Mouse (Mus musculus) gastrocnemius, postnatal 4 days (tissue): ENCODE results near the gene Adam1a. TPM values are rescaled to one million over a fixed set of nuclear protein-coding genes. Genes with fewer than 3 reads are reported as not detected.
"Not testable (repeated sequence)": the region's sequence is repeated elsewhere in the genome, so short reads cannot be mapped to it uniquely, and the experiment has no call there.

Source experiments
- DNase-seq, 2 experiments: peaks; one replicate each; pipeline ENCODE4 v3.0.0; 2021 to 2022; ENCODE audit warnings: low spot score in 2 of 2, mixed read lengths in 2 of 2
- total RNA-seq, 2 experiments: library from RNA; stranded (reverse); gene quantifications; 2 replicates each; pipeline ENCODE4 v1.2.3; 2021

Gene Adam1a
- total RNA-seq, 2 experiments from 2014 or later, result 4.3 to 5.7 TPM

DNA sequence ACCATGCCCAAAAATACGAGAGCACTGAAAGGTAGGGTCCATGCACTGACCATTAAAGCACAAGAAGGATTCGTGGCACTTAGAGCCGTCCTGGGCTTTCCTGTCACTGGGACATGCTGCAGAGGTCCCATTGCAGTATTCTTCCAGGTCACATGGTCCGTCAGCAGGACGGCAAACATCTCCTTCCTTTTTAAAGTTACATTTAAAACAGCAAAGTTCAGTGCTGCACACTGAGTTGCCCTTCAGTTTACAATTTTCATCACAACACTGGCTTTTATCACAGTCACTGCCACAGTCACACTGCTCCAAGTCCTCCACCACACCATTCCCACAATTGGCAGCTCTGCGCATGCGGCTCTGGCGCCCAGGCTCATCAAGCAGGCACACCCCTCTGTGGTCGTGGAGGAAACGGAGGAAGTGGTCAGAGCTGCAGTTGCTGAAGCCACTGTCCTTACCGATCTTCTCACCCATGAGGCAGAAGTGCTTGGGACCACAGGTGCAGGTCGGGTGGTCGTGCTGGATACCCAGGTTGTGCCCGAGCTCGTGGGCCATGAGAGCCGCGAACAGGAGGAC is 43.8 kb downstream of the Adam1a start:
- DNase-seq, result not testable (repeated sequence)

DNA sequence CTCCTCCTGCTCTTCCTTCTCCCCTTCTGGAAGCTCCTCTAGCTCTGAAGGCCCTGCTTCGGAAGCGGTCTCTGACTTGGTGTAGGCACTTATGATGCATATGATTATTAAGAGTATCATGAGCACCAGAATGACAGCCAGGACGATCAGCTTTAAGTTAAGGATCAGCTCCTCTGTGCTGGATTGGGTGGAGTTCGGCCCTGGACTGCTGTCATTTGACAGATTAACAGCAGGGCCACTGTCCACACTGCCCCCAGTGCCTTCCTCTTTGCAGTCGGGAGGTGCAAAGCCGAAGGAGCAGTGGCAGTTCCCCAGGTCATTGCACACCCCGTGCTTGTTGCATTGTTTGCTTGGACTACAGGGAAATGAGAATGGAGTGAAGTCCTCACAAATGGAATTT is 44.6 kb downstream of the Adam1a start:
- DNase-seq, result no peak

DNA sequence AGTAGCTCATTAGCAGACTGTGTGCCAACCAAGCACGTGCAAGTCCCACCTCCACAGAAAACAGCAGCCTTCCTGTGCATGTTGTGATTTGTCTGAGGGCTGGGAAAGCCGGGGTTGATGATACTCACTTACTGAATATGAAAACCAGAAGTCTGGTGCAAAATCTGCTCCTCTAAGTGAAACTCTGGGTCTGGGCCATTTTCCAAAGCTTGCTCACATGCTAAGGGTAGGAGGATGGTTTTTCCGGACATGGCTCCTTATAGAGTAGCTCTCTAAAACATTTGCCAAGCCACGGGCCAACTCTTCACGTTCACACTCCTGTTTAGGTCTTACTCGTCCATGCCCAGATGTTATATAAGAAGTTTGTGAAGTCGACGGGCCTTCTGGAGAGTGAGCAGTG is 52.0 kb downstream of the Adam1a start:
- DNase-seq, result peak in 1 of 2 experiments; percentile 21

DNA sequence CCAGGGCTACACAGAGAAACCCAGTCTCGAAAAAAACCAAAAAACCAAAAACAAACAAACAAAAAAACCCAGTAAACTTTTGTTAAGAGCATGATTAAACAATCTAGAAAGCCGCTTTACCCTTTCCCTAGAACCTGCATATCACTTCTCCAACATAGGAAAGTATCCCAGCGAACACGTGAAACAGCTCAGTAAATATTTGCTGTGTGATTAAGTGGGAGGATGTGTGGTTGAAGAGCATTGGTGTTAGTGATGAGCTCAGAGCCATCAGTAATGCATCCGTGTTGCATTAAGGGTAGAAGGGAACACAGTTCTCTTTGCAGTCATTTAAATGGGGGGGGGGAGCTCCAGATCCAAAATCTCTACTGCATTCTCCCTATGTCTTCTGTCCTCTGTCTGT is 60.5 kb downstream of the Adam1a start:
- DNase-seq, result no peak

DNA sequence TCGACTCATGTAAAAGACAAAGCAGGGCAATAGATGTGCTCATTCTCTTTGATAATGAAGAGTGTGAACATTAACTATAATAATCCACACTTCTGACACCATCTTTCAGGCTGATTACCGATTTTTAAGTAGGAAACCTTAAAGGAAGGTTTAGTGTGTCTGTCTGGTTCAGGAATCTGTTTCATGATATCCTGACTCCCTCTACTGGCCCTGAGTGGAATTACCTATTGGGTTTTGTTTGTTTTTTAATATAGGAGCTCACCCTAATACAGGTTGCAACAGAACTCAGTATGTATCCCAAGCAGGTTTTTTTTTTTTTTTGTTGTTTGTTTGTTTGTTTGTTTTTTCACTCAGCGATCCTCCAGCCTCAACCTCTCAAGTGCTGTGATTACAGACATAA is 67.6 kb downstream of the Adam1a start:
- DNase-seq, result no peak

DNA sequence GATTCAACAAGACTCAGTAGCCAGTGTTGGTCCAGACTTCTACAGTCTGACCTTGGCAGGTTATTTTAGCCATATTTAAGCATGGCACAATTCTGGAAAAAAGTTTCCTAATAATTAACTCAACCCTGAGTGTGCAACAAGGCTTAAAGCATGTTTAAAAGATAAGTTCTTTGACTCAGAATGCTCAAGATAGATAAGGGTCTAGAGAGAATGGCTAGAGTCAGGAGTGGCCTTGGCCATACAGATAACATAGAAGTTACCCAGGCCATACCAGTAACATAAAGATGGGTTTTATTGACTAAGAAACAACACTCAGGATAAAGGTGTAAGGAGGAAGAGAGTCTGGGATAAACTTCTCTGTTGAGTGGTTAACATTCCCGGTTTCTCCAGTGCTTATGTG is 69.2 kb downstream of the Adam1a start:
- DNase-seq, result no peak

DNA sequence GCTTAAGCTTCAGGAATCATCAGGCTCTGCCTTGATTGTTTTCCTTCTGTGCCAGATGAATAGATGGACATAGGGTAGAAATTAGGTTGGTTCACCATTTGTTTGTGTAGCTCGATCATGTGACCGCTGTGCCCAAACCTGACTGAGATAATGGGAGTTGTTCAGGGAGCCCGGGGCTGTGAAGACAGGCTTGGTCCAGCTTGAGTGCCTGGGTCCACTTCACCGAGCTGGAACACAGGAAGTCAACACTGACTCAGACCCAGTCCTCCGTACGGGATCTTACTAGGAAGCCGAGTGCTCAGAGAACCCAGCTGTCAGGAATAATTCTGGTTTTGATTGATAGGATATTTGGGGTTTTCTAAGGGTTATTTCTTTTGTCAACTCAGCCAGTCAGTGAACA is 70.7 kb downstream of the Adam1a start:
- no peak for DNase-seq

DNA sequence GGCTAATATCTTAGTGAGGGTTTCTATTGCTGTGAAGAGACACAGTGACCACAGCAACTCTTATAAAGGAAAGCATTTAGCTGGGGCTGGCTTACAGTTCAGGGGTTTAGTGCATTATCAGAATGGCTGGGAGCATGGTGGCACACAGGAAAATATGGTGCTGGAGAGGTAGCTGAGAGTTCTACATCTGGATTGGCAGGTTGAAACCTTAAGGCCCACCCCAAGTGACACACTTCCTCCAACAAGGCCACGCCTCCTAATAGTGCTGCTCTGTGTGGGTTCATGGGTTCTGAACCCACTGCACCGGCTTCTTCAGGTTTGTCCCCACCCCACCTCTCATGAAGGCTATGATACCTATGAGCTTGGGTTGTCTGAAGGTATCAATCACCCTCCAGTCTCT is 72.9 kb downstream of the Adam1a start:
- no peak for DNase-seq

DNA sequence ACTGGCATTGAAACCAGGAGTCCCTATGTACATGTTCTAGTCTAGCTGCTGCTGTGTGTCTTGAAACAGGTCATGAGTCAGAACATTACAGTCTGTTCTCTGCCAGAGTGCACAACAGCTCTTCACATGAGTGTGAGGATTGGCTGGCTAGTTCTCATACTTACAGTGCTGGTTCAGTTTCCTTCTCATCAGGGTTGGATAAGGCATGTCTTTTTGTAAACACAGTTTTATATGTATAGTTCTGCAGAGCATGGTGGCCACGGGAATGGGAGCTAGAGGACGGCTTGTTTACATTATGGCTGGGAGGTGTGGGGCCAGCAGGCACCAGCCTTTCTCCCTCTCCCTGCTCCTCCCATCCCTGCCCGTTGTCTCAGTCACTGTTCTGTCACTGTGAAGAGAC is 75.7 kb downstream of the Adam1a start:
- no peak for DNase-seq

Other genes with a start within 250 kb of the Adam1a start
- gene Trafd1, start 159.8 kb downstream of the Adam1a start, total RNA-seq, result 10 to 100 TPM; 74.7 to 87.6 TPM
- gene Naa25, start 147.5 kb downstream of the Adam1a start, total RNA-seq, result 10 to 100 TPM; 22.3 to 23.8 TPM
- 10 to 100 TPM in 1 of 2 experiments, 1 to 10 TPM in 1; 9.2 to 12.7 TPM for gene Tmem116, start 93.6 kb downstream of the Adam1a start, total RNA-seq
- gene Erp29, start 93.0 kb downstream of the Adam1a start, total RNA-seq, result 100 to 1,000 TPM in 1 of 2 experiments, 10 to 100 TPM in 1; 97.7 to 115 TPM
- not detected for gene Adam1b, start 42.0 kb downstream of the Adam1a start, total RNA-seq
- not detected for gene Gm42878, start within 50 bp of the Adam1a start, total RNA-seq
- gene Mapkapk5, start 423 bp upstream of the Adam1a start, total RNA-seq, result 10 to 100 TPM; 79.0 to 81.4 TPM
- 100 to 1,000 TPM; 140 to 143 TPM for gene Aldh2, start 48.3 kb upstream of the Adam1a start, total RNA-seq
- 10 to 100 TPM; 10.6 to 11.5 TPM for gene Acad12, start 73.5 kb upstream of the Adam1a start, total RNA-seq
- 1 to 10 TPM; 6.6 to 6.8 TPM for gene Acad10, start 115.0 kb upstream of the Adam1a start, total RNA-seq
- 10 to 100 TPM; 27.4 to 31.0 TPM for gene Brap, start 115.1 kb upstream of the Adam1a start, total RNA-seq
- gene Atxn2, start 165.9 kb upstream of the Adam1a start, total RNA-seq, result 100 to 1,000 TPM; 143 to 152 TPM